Mouse (Mus musculus): Measurements from ENCODE around the gene Fbxl3.

The Fbxl3 gene

DNA sequence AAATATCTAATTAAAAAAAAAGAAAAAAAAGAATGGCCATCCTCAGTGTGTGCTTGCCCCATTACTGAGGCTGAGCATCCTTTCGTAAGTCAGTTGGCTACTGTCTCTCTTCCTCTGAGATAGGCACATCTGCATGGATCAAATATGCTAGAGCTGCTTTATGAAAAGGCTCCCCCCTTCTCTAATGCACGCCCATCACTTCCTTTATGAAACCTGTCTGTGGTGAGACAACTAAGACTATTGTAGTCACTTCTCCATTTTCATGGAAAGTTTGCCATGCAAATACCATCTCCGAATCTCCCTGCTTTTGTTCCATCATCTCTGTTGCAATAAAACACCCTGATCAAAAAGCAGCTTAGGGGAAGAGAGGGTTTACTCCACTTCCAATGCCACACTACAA, 62.4 kb downstream of the Fbxl3 start:
- no peak for DNase-seq (ENCODE audit: low spot score)

GRCm38 (mm10) chr14:103034076-103034475, 65.3 kb downstream of the Fbxl3 start:
- DNase-seq (ENCODE audit: low spot score) = no peak

DNA sequence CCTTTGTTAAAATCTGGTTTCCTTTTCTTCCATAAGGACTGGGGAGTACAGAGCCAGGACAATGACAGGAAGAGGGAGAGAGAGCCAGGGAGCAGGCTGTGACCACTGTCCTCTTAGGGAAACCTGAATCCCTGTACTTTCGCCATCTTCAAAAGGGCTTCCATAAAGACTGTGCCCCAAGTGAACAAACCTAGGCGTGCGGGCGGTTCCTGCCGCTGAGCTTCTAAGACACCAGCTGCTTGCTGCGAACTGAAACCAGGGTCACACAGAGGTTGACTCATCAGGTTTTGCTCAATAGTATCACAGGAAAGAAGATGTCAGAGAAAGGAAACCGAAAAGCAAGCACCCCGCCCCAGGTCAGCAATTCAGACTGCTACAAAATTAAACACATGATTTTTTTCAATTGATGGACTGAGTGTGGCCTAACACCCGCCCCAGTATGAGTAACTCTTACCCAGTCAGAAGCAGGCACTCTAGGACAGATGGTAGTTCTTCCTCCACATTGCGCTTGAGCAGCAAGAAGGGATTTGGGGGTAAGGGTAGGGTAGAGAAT, 66.0 kb downstream of the Fbxl3 start:
- no peak for DNase-seq (ENCODE audit: low spot score)

Data from testis, postnatal 14 days (tissue).